Mouse (Mus musculus) kidney, postnatal 0 days (tissue): ENCODE data around the gene Ubxn4. TPM values are rescaled to one million over a fixed set of nuclear protein-coding genes. Genes with fewer than 3 reads are reported as not detected.
A peak's percentile ranks its signal among the peaks of the same experiment; 100 is the strongest.
"Not testable (repeated sequence)": the region's sequence is repeated elsewhere in the genome, so short reads cannot be mapped to it uniquely, and the experiment has no call there.

ENCODE experiments used
- ATAC-seq: fragments of 200-750 bp; cut with Nextera tagmentation; replicated peaks from 2 replicates; pipeline ENCODE4 v1.8.0; 2017; ENCODE audit warnings: low read depth, moderate number of reproducible peaks, moderate TSS enrichment, moderate library complexity; ENCODE audit not compliant: low FRiP score
- DNase-seq: peaks from one replicate; pipeline ENCODE4 v3.0.0-alpha.2; 2016; ENCODE audit warnings: low spot score
- H3K27ac ChIP-seq: fragments of 300-500 bp; sonication (generic); 2 replicates; pipeline ENCODE4 v1.5.1; 2014; ENCODE audit warnings: mild to moderate bottlenecking
- H3K27me3 ChIP-seq: fragments of 300-500 bp; sonication (generic); 2 replicates; pipeline ENCODE4 v1.6.1; 2014; ENCODE audit warnings: low read length, mixed read lengths; ENCODE audit not compliant: insufficient read depth
- H3K36me3 ChIP-seq: fragments of 300-500 bp; sonication (generic); 2 replicates; pipeline ENCODE4 v1.6.1; 2014; ENCODE audit warnings: low read length, mixed read lengths; ENCODE audit not compliant: insufficient read depth
- H3K4me1 ChIP-seq: fragments of 300-500 bp; sonication (generic); replicated peaks from 2 replicates; pipeline ENCODE4 v1.6.1; 2014; ENCODE audit warnings: antibody characterized with exemption, low read length, mixed read lengths; ENCODE audit not compliant: insufficient read depth
- H3K4me2 ChIP-seq: fragments of 300-500 bp; sonication (generic); 2 replicates; pipeline ENCODE4 v1.6.1; 2014; ENCODE audit warnings: mild to moderate bottlenecking, low read length, moderate library complexity, mixed read lengths
- H3K4me3 ChIP-seq: fragments of 300-500 bp; sonication (generic); replicated peaks from 2 replicates; pipeline ENCODE4 v1.5.1; 2014; ENCODE audit warnings: low read depth, low read length
- H3K9ac ChIP-seq: fragments of 300-500 bp; sonication (generic); 2 replicates; pipeline ENCODE4 v1.6.1; 2014; ENCODE audit warnings: low read depth, low read length
- H3K9me3 ChIP-seq: fragments of 300-500 bp; sonication (generic); replicated peaks from 2 replicates; pipeline ENCODE4 v1.6.1; 2016; ENCODE audit warnings: low read length, inconsistent platforms, mixed read lengths
- CTCF ChIP-seq: IDR thresholded peaks from 2 replicates; pipeline ENCODE4 v1.5.1; 2016; ENCODE audit warnings: antibody characterized with exemption, low read depth, mild to moderate bottlenecking, moderate library complexity
- WGBS: fragments of 180-500 bp; shearing (Covaris S2); extraction: QIAGEN DNeasy Blood & Tissue Kit; methylation state at CpG from one replicate; pipeline ENCODE4 v1.1.7; 2014; 5-methylcytosine and 5-hydroxymethylcytosine counted together
- polyA plus RNA-seq: library from polyadenylated mRNA; unstranded; fragments of >200 nt; fragmentation: Nextera tagmentation; extraction: Ambion mirVana; gene quantifications from 2 replicates; pipeline ENCODE4 v1.2.1, GENCODE M21; 2015

The Ubxn4 gene
- polyA plus RNA-seq, 1 experiment from 2014 or later = 78.4 TPM

DNA sequence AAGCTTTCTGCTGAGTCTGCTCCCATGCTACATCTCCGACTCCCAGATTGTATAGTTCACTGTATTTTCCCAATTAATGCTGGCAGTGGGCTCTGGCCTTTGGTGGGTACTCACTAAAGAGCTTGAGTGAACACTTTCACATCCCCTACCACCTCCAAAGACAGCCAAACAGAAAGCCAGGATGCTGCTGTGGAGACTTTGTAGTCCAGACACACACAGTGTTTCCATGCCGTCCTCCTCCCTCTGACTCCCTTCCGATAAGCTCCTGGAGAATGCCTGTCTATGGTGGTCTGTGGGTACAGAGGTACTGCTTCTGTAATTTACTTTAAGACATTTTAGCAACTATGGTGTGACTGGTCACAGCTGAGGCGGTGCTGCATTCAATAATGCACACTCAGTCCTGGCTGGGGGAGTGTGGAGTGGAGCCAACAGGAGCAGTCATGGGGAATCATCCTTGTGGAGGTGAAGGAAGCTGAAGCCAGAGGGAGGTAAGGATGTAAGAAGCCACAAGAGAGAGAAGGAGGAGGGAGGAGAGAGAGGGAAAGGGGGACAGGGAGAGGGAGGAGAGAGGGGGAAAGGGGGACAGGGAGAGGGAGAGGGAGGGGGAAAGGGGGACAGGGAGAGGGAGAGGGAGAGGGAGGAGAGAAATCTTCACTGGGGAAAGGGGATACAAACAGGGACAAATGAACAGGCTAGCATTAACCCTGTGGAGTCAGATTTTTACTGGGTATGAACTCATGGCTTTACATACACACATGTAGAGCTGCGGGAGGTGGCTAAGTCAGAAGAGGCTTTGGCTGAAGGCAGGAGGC, 52.2 kb downstream of the Ubxn4 start:
- no peaks in the 10 kb centered on the region for H3K4me1 ChIP-seq
- H3K27me3 ChIP-seq = no peaks in the 10 kb centered on the region
- no peak for TF ChIP-seq CTCF
- ATAC-seq (no peak), DNase-seq (no peak)
- no peak overlapping the region for H3K27ac ChIP-seq
- H3K9ac ChIP-seq = no peak overlapping the region
- H3K4me2 ChIP-seq = no peak overlapping the region
- 67% methylated on average over 5 of the region's 5 CpGs for WGBS
- no peaks in the 10 kb centered on the region for H3K9me3 ChIP-seq
- H3K4me3 ChIP-seq = no peak overlapping the region
- no peaks in the 10 kb centered on the region for H3K36me3 ChIP-seq

DNA sequence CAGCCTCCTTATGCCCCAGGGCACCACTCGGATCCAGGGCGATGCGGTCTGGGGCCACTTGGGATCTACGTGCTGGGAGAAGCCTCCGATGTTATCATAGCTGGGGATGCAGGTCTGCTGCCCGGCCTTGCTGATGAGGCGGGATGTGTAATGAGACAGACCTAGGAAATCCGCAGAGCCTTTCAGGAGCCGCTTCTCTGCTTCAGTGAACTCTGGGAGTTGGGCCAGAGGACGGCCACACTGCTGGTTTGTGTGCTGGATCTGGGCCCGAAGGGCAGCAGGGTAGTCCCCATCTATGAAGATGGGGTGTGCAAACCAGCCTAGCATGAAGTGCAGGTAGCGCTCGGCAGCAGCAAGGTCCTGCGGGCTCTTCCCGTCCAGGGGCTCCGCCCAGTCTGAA, 60.1 kb downstream of the Ubxn4 start:
- DNase-seq (no peak), ATAC-seq (peak; percentile 36; the same call in 1 of the 2 replicates)
- no peaks in the 10 kb centered on the region for H3K27me3 ChIP-seq
- no peaks in the 10 kb centered on the region for H3K9me3 ChIP-seq
- H3K36me3 ChIP-seq = no peaks in the 10 kb centered on the region
- no peak overlapping the region for H3K4me3 ChIP-seq
- H3K9ac ChIP-seq = no peak overlapping the region
- H3K4me2 ChIP-seq = no peak overlapping the region
- WGBS = 81% methylated on average over 16 of the region's 16 CpGs
- TF ChIP-seq CTCF = no peak
- H3K27ac ChIP-seq = no peak overlapping the region
- no peaks in the 10 kb centered on the region for H3K4me1 ChIP-seq

DNA sequence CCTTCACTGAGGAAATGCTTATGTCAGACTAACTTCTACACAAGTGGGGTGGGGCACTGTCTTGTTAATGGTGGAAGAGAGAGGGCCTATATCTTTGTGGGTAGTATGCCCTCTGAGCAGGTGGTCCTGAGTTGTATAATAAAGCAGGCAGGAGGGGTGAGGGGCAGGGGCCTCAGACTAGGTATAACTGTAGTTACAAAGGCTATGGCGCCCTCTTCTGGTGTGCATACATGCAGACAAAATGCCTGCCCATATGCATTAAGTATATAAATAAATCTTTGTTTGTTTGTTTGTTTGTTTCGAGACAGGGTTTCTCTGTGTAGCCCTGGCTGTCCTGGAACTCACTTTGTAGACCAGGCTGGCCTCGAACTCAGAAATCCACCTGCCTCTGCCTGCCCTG, 65.3 kb downstream of the Ubxn4 start:
- Histone ChIP-seq H3K27me3 (no peaks in the 10 kb centered on the region), H3K4me2 (no peak overlapping the region)

DNA sequence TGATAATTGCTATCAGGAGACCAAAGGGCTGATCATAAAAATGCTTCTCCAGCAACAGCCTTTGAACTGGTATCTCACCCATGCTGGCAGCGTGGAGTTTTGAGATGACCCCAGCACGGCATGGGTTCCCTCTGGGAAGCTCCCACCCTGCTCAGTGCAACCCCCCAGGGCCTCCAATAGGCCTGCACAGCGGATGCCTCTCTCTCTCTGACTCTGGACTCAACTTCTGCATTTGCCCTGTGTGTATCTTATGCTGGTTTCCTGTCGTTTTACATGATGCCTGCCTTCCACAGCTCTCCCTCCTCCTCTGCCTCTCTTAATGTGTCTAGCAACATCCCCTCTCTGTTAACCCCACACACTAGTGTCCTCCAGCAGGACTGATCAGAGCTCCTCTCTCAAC, 70.9 kb downstream of the Ubxn4 start:
- no peak overlapping the region for H3K4me2 ChIP-seq
- H3K9me3 ChIP-seq = no peaks in the 10 kb centered on the region
- no peak overlapping the region for H3K4me3 ChIP-seq
- no peak for DNase-seq
- WGBS = 59% methylated on average over 4 of the region's 4 CpGs
- no peaks in the 10 kb centered on the region for H3K4me1 ChIP-seq
- TF ChIP-seq CTCF = no peak
- H3K36me3 ChIP-seq = no peaks in the 10 kb centered on the region
- H3K27me3 ChIP-seq = no peaks in the 10 kb centered on the region
- H3K9ac ChIP-seq = no peak overlapping the region
- ATAC-seq = no peak
- H3K27ac ChIP-seq = no peak overlapping the region

More for the DNA sequence above, 65.3 kb downstream of the Ubxn4 start:
- H3K4me1 ChIP-seq = no peaks in the 10 kb centered on the region
- WGBS = 83% methylated on average over 3 of the region's 3 CpGs
- ATAC-seq (no peak), DNase-seq (no peak)
- TF ChIP-seq CTCF = peak; percentile 22; the same call in 1 of the 2 replicates
- no peaks in the 10 kb centered on the region for H3K9me3 ChIP-seq
- H3K36me3 ChIP-seq = no peaks in the 10 kb centered on the region
- H3K27ac ChIP-seq = no peak overlapping the region
- no peak overlapping the region for H3K4me3 ChIP-seq
- H3K9ac ChIP-seq = no peak overlapping the region

DNA sequence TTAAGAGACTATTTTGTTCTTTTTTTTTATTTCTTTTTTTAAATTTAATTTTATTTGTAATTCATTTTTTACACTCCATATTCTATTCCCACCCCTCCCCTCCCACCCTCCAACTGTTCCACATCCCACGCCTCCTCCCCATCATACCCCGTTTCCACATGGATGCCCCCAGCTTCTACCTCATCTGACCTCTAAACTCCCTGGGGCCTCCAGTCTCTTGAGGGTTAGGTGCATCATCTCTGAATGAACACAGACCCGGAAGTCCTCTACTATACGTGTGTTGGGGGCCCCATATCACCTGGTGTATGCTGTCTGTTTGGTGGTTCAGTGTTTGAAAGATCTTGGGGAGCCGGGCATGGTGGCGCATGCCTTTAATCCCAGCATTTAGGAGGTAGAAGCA, 75.5 kb downstream of the Ubxn4 start:
- not testable (repeated sequence) for ATAC-seq, H3K4me2 ChIP-seq, H3K36me3 ChIP-seq, H3K4me1 ChIP-seq, H3K27me3 ChIP-seq, H3K27ac ChIP-seq, H3K4me3 ChIP-seq, H3K9ac ChIP-seq, H3K9me3 ChIP-seq, DNase-seq
- 60% methylated on average over 6 of the region's 6 CpGs for WGBS

DNA sequence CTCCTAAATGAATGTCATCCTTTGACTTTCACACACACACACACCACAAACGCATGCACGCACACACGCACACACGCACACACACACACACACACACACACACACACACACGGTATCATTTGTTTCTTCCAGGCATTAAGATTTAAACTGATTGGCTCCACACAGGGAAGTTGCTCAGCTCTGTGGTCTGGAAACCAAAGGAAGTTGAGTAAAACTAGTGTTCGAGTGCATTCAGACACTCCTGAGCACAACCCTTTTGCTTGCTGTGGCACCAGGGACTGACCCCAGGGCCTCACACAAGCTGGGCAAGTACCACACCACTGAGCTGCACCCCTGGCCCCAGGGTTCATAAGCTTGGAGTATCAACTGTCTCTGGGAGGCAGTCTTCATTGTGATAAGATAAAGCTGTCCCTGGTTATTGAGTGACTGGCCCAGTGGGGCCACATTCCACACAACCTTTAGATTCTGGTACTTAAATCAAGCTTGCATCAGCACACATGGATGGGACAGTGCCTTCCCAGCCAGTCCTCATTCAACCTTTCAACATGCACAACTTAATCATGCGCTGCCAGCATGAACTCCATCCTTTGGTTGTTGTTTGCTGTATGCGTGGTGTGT, 79.4 kb downstream of the Ubxn4 start:
- Histone ChIP-seq H3K36me3 (no peaks in the 10 kb centered on the region; the same call in 1 of the 2 replicates), H3K27me3 (no peaks in the 10 kb centered on the region), H3K9ac (no peak overlapping the region), H3K4me3 (no peak overlapping the region), H3K4me1 (no peaks in the 10 kb centered on the region), H3K27ac (no peak overlapping the region), H3K4me2 (no peak overlapping the region), H3K9me3 (no peaks in the 10 kb centered on the region)
- ATAC-seq (no peak), DNase-seq (peak; percentile 10)
- TF ChIP-seq CTCF = no peak
- WGBS = 82% methylated on average over 8 of the region's 8 CpGs
